Mouse (Mus musculus) kidney, embryonic 16.5 days (tissue): ENCODE data around the gene Pdzk1. TPM values are rescaled to one million over a fixed set of nuclear protein-coding genes. Genes with fewer than 3 reads are reported as not detected.

Experiments
- ATAC-seq: fragments of 200-750 bp; cut with Nextera tagmentation; 2 replicates; pipeline ENCODE4 v1.8.0; 2017; ENCODE audit warnings: moderate TSS enrichment; ENCODE audit not compliant: low FRiP score, low TSS enrichment
- H3K27ac ChIP-seq: fragments of 300-500 bp; sonication (generic); 2 replicates; pipeline ENCODE4 v1.5.1; 2014; ENCODE audit warnings: low read length
- H3K27me3 ChIP-seq: fragments of 300-500 bp; sonication (generic); 2 replicates; pipeline ENCODE4 v1.6.1; 2014; ENCODE audit warnings: low read length, control low read depth, mixed read lengths; ENCODE audit not compliant: insufficient read depth
- H3K36me3 ChIP-seq: fragments of 300-500 bp; sonication (generic); 2 replicates; pipeline ENCODE4 v1.6.1; 2014; ENCODE audit warnings: low read length, control low read depth, mixed read lengths; ENCODE audit not compliant: insufficient read depth
- H3K4me1 ChIP-seq: fragments of 300-500 bp; sonication (generic); 2 replicates; pipeline ENCODE4 v1.6.1; 2014; ENCODE audit warnings: low read length, control low read depth, mixed read lengths; ENCODE audit not compliant: insufficient read depth
- H3K4me2 ChIP-seq: fragments of 300-500 bp; sonication (generic); replicated peaks from 2 replicates; pipeline ENCODE4 v1.6.1; 2014; ENCODE audit warnings: low read depth, low read length
- H3K4me3 ChIP-seq: fragments of 300-500 bp; sonication (generic); 2 replicates; pipeline ENCODE4 v1.5.1; 2014; ENCODE audit warnings: mild to moderate bottlenecking, low read length
- H3K9ac ChIP-seq: fragments of 300-500 bp; sonication (generic); replicated peaks from 2 replicates; pipeline ENCODE4 v1.6.1; 2014; ENCODE audit warnings: low read length
- H3K9me3 ChIP-seq: fragments of 300-500 bp; sonication (generic); 2 replicates; pipeline ENCODE4 v1.6.1; 2016; ENCODE audit warnings: low read length, control low read depth
- WGBS: fragments of 180-500 bp; shearing (Covaris S2); extraction: QIAGEN DNeasy Blood & Tissue Kit; methylation state at CpG from one replicate; pipeline ENCODE4 v1.1.7; 2014; 5-methylcytosine and 5-hydroxymethylcytosine counted together
- polyA plus RNA-seq: library from polyadenylated mRNA; unstranded; fragments of >200 nt; fragmentation: Nextera tagmentation; extraction: Ambion mirVana; gene quantifications from 2 replicates; pipeline ENCODE4 v1.2.1, GENCODE M21; 2015

The Pdzk1 gene
- polyA plus RNA-seq, 1 experiment from 2014 or later, result 245 TPM

DNA sequence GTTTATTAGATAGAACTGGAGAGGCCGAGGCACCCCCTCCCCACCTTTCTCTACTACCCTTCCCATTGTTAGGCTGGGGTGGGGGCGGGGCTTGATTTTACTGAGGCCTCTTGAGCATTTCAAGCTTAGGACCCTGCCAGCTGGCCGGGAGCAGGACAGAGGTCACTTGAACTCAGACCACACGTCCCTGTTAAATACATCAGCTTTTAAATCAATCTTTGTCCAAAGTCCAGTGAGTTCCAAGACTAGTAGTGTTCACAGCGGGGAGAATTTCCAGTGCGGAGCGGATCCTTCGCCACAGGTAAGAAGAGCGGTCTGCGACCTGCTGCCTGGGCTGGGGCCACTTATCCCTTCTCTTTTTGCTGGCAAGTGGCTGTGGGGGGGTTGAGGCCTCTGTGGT lies 772 bp downstream of the Pdzk1 start:
- H3K4me1 ChIP-seq, result peaks cover 12% of the 10 kb centered on the region
- H3K9me3 ChIP-seq, result no peaks in the 10 kb centered on the region
- no peak overlapping the region for H3K4me2 ChIP-seq
- H3K9ac ChIP-seq, result peak overlapping the region; percentile 49; the same call in 1 of the 2 replicates
- H3K27me3 ChIP-seq, result no peaks in the 10 kb centered on the region
- peak; percentile 68 for ATAC-seq
- WGBS, result 63% methylated on average over 10 of the region's 10 CpGs
- peak overlapping the region; percentile 28 for H3K4me3 ChIP-seq
- H3K36me3 ChIP-seq, result no peaks in the 10 kb centered on the region
- H3K27ac ChIP-seq, result peak overlapping the region; percentile 14; the same call in 1 of the 2 replicates

DNA sequence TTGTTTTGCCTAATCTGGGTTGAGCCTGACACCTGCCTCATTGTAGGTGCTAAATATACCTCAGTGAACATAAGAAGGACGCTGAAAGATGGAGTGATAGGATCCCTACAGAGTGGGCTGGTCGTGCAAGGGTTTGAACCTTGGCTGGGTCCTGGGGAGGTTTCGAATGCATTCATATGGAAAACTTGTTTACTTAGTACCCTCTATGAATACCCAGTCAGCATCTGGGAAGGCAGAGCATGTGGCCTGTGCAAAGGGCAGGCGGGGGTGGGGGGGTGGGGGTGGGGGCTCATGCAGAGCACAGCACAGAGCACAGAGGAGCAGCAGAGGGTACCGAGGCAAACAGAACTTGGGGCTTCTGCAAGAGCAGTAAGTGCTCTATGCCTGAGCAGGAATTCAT lies 3.8 kb downstream of the Pdzk1 start:
- WGBS, result 42% methylated on average over 5 of the region's 5 CpGs
- H3K4me2 ChIP-seq, result no peak overlapping the region; the same call in 1 of the 2 replicates
- 0 out of 2 replicates have a peak overlapping the region, but pooled peaks have one; percentile 24 for H3K9ac ChIP-seq
- H3K4me1 ChIP-seq, result peaks cover 32% of the 10 kb centered on the region
- H3K27ac ChIP-seq, result peak overlapping the region; percentile 48; the same call in 1 of the 2 replicates
- ATAC-seq, result peak; percentile 69
- H3K27me3 ChIP-seq, result no peaks in the 10 kb centered on the region
- H3K9me3 ChIP-seq, result no peaks in the 10 kb centered on the region
- H3K4me3 ChIP-seq, result 0 out of 2 replicates have a peak overlapping the region, but pooled peaks have one; percentile 7
- H3K36me3 ChIP-seq, result no peaks in the 10 kb centered on the region

- no peak for ATAC-seq
- Histone ChIP-seq H3K27me3 (no peaks in the 10 kb centered on the region), H3K4me2 (peak overlapping the region; percentile 22), H3K4me1 (peaks cover 35% of the 10 kb centered on the region), H3K9ac (peak overlapping the region; percentile 20; the same call in 1 of the 2 replicates), H3K36me3 (no peaks in the 10 kb centered on the region), H3K9me3 (no peaks in the 10 kb centered on the region), H3K27ac (peak overlapping the region; percentile 74), H3K4me3 (peak overlapping the region; percentile 14)
- 38% methylated on average over 7 of the region's 7 CpGs for WGBS
These were observed 5.7 kb downstream of the Pdzk1 start for GRCm38 (mm10) chr3:96834587-96835348.

- 49% methylated on average over 2 of the region's 2 CpGs for WGBS
- no peak for ATAC-seq
- Histone ChIP-seq H3K4me2 (no peak overlapping the region), H3K4me1 (peaks cover 35% of the 10 kb centered on the region), H3K9ac (no peak overlapping the region), H3K4me3 (no peak overlapping the region), H3K27me3 (no peaks in the 10 kb centered on the region), H3K9me3 (no peaks in the 10 kb centered on the region), H3K27ac (peak overlapping the region; percentile 16; the same call in 1 of the 2 replicates), H3K36me3 (no peaks in the 10 kb centered on the region)
These were observed 7.3 kb downstream of the Pdzk1 start for GRCm38 (mm10) chr3:96836414-96836813.

DNA sequence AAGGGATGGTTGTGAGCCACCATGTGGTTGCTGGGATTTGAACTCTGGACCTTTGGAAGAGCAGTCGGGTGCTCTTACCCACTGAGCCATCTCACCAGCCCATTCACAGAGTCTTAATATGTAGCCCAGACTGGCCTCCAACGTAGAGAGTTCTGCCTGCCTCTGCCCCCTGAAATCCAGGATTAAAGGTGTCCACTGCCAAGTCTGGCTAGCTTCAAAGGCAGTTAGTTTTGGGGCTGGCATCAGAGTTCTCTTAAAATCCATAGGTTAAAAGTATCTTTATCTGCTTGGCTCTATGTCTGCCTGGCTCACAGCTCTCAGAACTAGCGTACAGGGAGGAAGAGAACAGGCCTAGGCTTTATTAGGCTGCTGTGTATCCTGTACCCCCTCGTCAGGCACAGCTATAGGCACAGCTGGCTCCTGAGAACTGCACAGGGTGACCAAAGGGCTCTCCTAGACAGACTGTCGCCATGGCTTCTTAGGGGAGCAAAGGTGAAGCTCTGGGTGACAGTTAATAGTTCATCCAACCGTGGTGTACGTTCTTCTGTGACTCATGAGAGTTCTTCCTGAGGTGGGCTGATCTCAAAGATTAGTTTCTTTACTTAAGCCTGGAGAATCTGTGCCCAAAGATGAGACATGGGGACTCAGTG lies 10.0 kb downstream of the Pdzk1 start:
- H3K27me3 ChIP-seq, result no peaks in the 10 kb centered on the region
- H3K4me1 ChIP-seq, result peaks cover 34% of the 10 kb centered on the region
- peak; percentile 96 for ATAC-seq
- no peaks in the 10 kb centered on the region for H3K9me3 ChIP-seq
- no peaks in the 10 kb centered on the region for H3K36me3 ChIP-seq
- WGBS, result 49% methylated on average over 7 of the region's 7 CpGs
- no peak overlapping the region for H3K9ac ChIP-seq
- H3K4me3 ChIP-seq, result no peak overlapping the region
- no peak overlapping the region for H3K4me2 ChIP-seq
- H3K27ac ChIP-seq, result peak overlapping the region; percentile 91

DNA sequence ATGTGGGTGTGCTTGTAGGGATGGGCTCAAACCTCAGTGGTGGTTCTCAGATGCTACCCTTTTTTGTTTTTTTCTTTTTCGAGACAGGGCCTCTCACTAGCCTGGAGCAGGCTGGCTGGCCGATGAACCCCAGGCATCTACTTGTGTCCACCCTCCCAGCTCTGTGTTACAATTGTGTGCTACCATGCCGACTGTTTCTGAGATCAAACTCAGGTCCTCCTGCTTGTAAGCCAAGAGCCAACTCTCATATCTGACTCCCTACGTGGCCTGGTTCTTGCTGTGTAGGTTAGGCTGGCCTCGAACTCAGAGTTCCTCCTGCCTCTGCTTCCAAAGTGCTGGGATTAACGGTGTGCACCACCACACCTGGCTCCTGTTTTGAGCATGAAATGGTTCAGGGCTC lies 16.1 kb downstream of the Pdzk1 start:
- Histone ChIP-seq H3K4me2 (no peak overlapping the region), H3K9me3 (no peaks in the 10 kb centered on the region), H3K4me1 (peaks cover 9% of the 10 kb centered on the region; the same call in 1 of the 2 replicates), H3K9ac (no peak overlapping the region), H3K36me3 (no peaks in the 10 kb centered on the region), H3K27ac (no peak overlapping the region), H3K27me3 (no peaks in the 10 kb centered on the region), H3K4me3 (no peak overlapping the region)
- no peak for ATAC-seq
- WGBS, result 95% methylated on average over 6 of the region's 6 CpGs

DNA sequence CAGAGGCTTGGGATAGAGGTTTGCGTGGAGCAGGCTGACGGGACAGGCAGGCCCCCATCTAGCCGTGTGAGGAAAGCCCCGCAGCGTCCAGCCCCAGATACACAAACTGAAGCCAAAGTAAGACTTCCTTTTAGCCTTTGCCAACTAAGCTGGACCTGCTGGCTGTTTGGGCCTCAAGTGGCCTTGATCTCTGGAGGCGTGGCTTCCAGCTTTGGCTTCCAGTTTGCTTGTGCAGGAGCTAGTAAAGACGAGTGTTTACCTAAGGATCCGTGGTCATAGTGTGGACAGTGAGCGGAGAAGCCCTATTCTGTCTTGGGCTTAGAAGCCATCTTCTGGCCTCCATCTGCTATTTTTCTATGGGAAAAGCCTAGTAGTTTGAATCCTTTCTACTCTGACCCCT lies 16.7 kb downstream of the Pdzk1 start:
- Histone ChIP-seq H3K4me1 (peaks cover 9% of the 10 kb centered on the region; the same call in 1 of the 2 replicates), H3K9ac (no peak overlapping the region), H3K27me3 (no peaks in the 10 kb centered on the region), H3K36me3 (no peaks in the 10 kb centered on the region), H3K4me2 (no peak overlapping the region), H3K9me3 (no peaks in the 10 kb centered on the region), H3K27ac (no peak overlapping the region), H3K4me3 (no peak overlapping the region)
- 80% methylated on average over 9 of the region's 9 CpGs for WGBS
- no peak for ATAC-seq

DNA sequence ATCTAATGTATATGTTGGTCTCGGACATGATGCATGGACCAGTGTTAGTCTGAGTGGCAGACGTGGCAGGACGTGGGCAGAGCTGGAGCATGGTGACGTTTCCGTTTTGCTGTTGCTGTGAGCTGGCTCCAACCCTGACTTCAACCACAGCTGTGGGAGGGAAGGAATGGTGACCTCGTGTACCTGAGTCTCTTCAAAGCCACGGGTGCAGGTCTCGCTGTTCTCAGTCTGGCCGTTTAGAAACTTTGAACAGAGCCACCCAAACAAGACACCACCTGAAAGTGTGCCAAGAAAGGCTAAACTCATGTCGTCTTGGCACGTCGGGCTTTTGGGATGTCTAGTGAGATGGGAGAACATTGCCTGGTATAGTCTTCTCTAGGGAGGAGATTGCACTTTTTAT lies 17.9 kb downstream of the Pdzk1 start:
- H3K4me3 ChIP-seq, result no peak overlapping the region
- H3K9ac ChIP-seq, result no peak overlapping the region
- H3K27ac ChIP-seq, result no peak overlapping the region
- no peaks in the 10 kb centered on the region for H3K27me3 ChIP-seq
- WGBS, result 85% methylated on average over 12 of the region's 12 CpGs
- H3K4me2 ChIP-seq, result no peak overlapping the region
- H3K4me1 ChIP-seq, result peaks cover 9% of the 10 kb centered on the region; the same call in 1 of the 2 replicates
- H3K36me3 ChIP-seq, result no peaks in the 10 kb centered on the region
- H3K9me3 ChIP-seq, result no peaks in the 10 kb centered on the region
- no peak for ATAC-seq

GRCm38 (mm10) chr3:96847661-96848060 lies 18.6 kb downstream of the Pdzk1 start:
- Histone ChIP-seq H3K36me3 (no peaks in the 10 kb centered on the region), H3K4me3 (no peak overlapping the region), H3K4me1 (peaks cover 9% of the 10 kb centered on the region; the same call in 1 of the 2 replicates), H3K27ac (no peak overlapping the region), H3K9ac (no peak overlapping the region), H3K9me3 (no peaks in the 10 kb centered on the region), H3K4me2 (no peak overlapping the region), H3K27me3 (no peaks in the 10 kb centered on the region)
- ATAC-seq, result no peak
- whole genome bisulfite sequencing, result 10% methylated on average over 6 of the region's 6 CpGs

DNA sequence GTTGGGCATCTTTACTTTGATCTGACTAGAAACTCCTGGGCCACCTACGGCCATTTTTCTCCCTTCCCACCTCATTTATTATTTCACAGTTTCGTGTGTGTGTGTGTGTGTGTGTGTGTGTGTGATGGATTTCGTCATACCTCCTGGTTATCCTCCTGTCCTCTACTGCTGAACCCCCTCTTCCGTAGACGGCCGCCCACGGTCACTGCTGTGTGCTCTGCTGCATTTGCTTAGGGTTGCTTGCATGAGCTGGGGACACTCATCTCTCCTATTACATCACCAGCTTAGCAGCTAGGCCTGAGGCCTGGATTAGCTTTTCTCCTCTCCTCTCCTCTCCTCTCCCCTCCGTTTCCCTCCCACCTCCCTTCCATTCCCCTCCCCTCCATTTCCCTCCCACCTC lies 19.4 kb downstream of the Pdzk1 start:
- no peak for ATAC-seq
- Histone ChIP-seq H3K36me3 (no peaks in the 10 kb centered on the region), H3K27me3 (no peaks in the 10 kb centered on the region), H3K27ac (no peak overlapping the region), H3K9me3 (no peaks in the 10 kb centered on the region), H3K9ac (no peak overlapping the region), H3K4me1 (peaks cover 9% of the 10 kb centered on the region; the same call in 1 of the 2 replicates), H3K4me2 (no peak overlapping the region), H3K4me3 (no peak overlapping the region)
- WGBS, result 91% methylated on average over 7 of the region's 8 CpGs
